Mouse (Mus musculus): ENCODE data around the gene Gsk3b.

DNA sequence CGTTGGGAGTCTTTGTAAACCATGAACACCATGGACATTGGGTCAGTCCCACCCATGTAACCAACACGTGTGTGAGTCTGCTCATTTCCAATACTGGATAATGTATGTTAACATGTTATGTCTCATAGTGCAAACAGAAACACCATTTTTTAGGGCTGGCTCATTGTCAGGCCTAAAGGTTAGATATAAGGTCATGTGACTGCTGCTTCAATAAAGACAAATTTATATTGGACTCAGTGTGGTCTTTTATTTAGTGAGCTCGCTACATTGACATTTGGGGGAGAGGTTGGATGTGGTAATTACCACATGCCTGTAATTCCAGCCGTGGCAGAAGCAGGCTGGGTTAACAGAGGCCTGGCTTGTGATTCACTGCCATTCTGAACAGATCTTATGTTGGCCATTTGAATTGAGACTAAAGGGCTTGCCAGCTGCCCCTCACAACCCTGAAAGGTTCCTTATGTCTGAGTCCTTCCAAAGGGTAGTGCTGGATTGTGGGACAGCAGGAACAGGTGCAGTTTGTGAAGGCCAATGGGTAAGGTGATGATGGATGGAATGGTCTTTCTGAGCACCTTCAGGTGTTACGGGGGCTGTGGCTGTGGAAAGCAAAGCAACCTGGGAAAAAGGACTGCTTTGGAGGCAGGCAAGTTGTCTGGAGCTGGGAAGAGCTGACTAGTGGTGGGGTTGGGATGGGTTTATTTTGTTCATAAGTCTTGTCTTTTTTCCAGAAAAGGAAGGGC is 157.2 kb downstream of the Gsk3b start:
- TF ChIP-seq CTCF (conservative IDR thresholded peaks at IDR 0.05; ENCODE audit: low read length) (no peak), POU5F1 (IDR thresholded peaks at IDR 0.05; ENCODE audit: borderline replicate concordance, low read length) (no peak)
